Mouse (Mus musculus): ENCODE results near the gene Sdr39u1. TPM values are rescaled to one million over a fixed set of nuclear protein-coding genes. Genes with fewer than 3 reads are reported as not detected.

The Sdr39u1 gene
- polyA plus RNA-seq, 1 experiment from 2014 or later: 56.0 TPM

Other genes with a start within 250 kb of the Sdr39u1 start
- 51.3 and 54.3 TPM in 2 replicates for gene Mdp1, start 239.8 kb downstream of the Sdr39u1 start, polyA plus RNA-seq (2015; fragmentation: Nextera tagmentation; extraction: Ambion mirVana)
- 53.5 and 54.6 TPM in 2 replicates for gene Gmpr2, start 228.4 kb downstream of the Sdr39u1 start, polyA plus RNA-seq (2015; fragmentation: Nextera tagmentation; extraction: Ambion mirVana)
- 495 and 515 TPM in 2 replicates for gene Nedd8, start 228.2 kb downstream of the Sdr39u1 start, polyA plus RNA-seq (2015; fragmentation: Nextera tagmentation; extraction: Ambion mirVana)
- gene Tinf2, start 218.5 kb downstream of the Sdr39u1 start, polyA plus RNA-seq (2015; fragmentation: Nextera tagmentation; extraction: Ambion mirVana): 33.9 and 40.4 TPM in 2 replicates
- gene Tgm1, start 186.4 kb downstream of the Sdr39u1 start, polyA plus RNA-seq (2015; fragmentation: Nextera tagmentation; extraction: Ambion mirVana): 17.9 and 30.5 TPM in 2 replicates
- gene Rabggta, start 178.0 kb downstream of the Sdr39u1 start, polyA plus RNA-seq (2015; fragmentation: Nextera tagmentation; extraction: Ambion mirVana): 30.0 and 35.8 TPM in 2 replicates
- 92.9 and 96.4 TPM in 2 replicates for gene Dhrs1, start 154.6 kb downstream of the Sdr39u1 start, polyA plus RNA-seq (2015; fragmentation: Nextera tagmentation; extraction: Ambion mirVana)
- gene Nop9, start 154.6 kb downstream of the Sdr39u1 start, polyA plus RNA-seq (2015; fragmentation: Nextera tagmentation; extraction: Ambion mirVana): 34.3 and 36.7 TPM in 2 replicates
- gene Cideb, start 141.8 kb downstream of the Sdr39u1 start, polyA plus RNA-seq (2015; fragmentation: Nextera tagmentation; extraction: Ambion mirVana): 11.8 and 12.9 TPM in 2 replicates
- 0.85 and 0.96 TPM in 2 replicates for gene Ltb4r2, start 138.9 kb downstream of the Sdr39u1 start, polyA plus RNA-seq (2015; fragmentation: Nextera tagmentation; extraction: Ambion mirVana)
- 3.8 and 4.7 TPM in 2 replicates for gene Ltb4r1, start 134.3 kb downstream of the Sdr39u1 start, polyA plus RNA-seq (2015; fragmentation: Nextera tagmentation; extraction: Ambion mirVana)
- gene Adcy4, start 116.2 kb downstream of the Sdr39u1 start, polyA plus RNA-seq (2015; fragmentation: Nextera tagmentation; extraction: Ambion mirVana): 6.3 and 8.0 TPM in 2 replicates
- gene Ripk3, start 111.4 kb downstream of the Sdr39u1 start, polyA plus RNA-seq (2015; fragmentation: Nextera tagmentation; extraction: Ambion mirVana): 32.0 and 36.9 TPM in 2 replicates
- 35.5 and 40.9 TPM in 2 replicates for gene Nfatc4, start 77.1 kb downstream of the Sdr39u1 start, polyA plus RNA-seq (2015; fragmentation: Nextera tagmentation; extraction: Ambion mirVana)
- 15.4 and 18.5 TPM in 2 replicates for gene Nynrin, start 46.3 kb downstream of the Sdr39u1 start, polyA plus RNA-seq (2015; fragmentation: Nextera tagmentation; extraction: Ambion mirVana)
- 0.42 and 0.46 TPM in 2 replicates for gene Cbln3, start 15.9 kb downstream of the Sdr39u1 start, polyA plus RNA-seq (2015; fragmentation: Nextera tagmentation; extraction: Ambion mirVana)
- 16.5 and 18.1 TPM in 2 replicates for gene Khnyn, start 15.3 kb downstream of the Sdr39u1 start, polyA plus RNA-seq (2015; fragmentation: Nextera tagmentation; extraction: Ambion mirVana)
- gene Cma1, start 44.4 kb upstream of the Sdr39u1 start, polyA plus RNA-seq (2015; fragmentation: Nextera tagmentation; extraction: Ambion mirVana): 23.0 and 27.4 TPM in 2 replicates
- gene Cma2, start 50.7 kb upstream of the Sdr39u1 start, polyA plus RNA-seq (2015; fragmentation: Nextera tagmentation; extraction: Ambion mirVana): not detected in 2 replicates
- gene Mcpt1, start 117.7 kb upstream of the Sdr39u1 start, polyA plus RNA-seq (2015; fragmentation: Nextera tagmentation; extraction: Ambion mirVana): 0.48 and 0.57 TPM in 2 replicates
- not detected in 2 replicates for gene Mcpt9, start 130.2 kb upstream of the Sdr39u1 start, polyA plus RNA-seq (2015; fragmentation: Nextera tagmentation; extraction: Ambion mirVana)
- 0.37 and 0.49 TPM in 2 replicates for gene Mcpt2, start 141.7 kb upstream of the Sdr39u1 start, polyA plus RNA-seq (2015; fragmentation: Nextera tagmentation; extraction: Ambion mirVana)
- gene Mcpt4, start 162.0 kb upstream of the Sdr39u1 start, polyA plus RNA-seq (2015; fragmentation: Nextera tagmentation; extraction: Ambion mirVana): 1.4 TPM in 2 replicates
- gene Mcpt8, start 185.0 kb upstream of the Sdr39u1 start, polyA plus RNA-seq (2015; fragmentation: Nextera tagmentation; extraction: Ambion mirVana): 4.2 and 4.4 TPM in 2 replicates
- 1.0 and 3.2 TPM in 2 replicates for gene Ctsg, start 202.3 kb upstream of the Sdr39u1 start, polyA plus RNA-seq (2015; fragmentation: Nextera tagmentation; extraction: Ambion mirVana)
- gene Gzme, start 220.3 kb upstream of the Sdr39u1 start, polyA plus RNA-seq (2015; fragmentation: Nextera tagmentation; extraction: Ambion mirVana): not detected in 2 replicates
- gene Gzmd, start 232.3 kb upstream of the Sdr39u1 start, polyA plus RNA-seq (2015; fragmentation: Nextera tagmentation; extraction: Ambion mirVana): not detected in 2 replicates